Mouse (Mus musculus) cerebellum, adult (tissue): ENCODE measurements around the gene Ugt1a6b.
"Not testable (repeated sequence)": the region's sequence is repeated elsewhere in the genome, so short reads cannot be mapped to it uniquely, and the experiment has no call there.

Experiments
- ATAC-seq: cut with Nextera tagmentation; 2 replicates; pipeline ENCODE4 v1.9.2; 2017; ENCODE audit warnings: mild to moderate bottlenecking, moderate library complexity, mixed read lengths; ENCODE audit not compliant: insufficient number of reproducible peaks, low FRiP score, low TSS enrichment

Ugt1a6b gene

GRCm38 (mm10) chr1:88219054-88219453, 116.0 kb downstream of the Ugt1a6b start:
- ATAC-seq, result no peak

DNA sequence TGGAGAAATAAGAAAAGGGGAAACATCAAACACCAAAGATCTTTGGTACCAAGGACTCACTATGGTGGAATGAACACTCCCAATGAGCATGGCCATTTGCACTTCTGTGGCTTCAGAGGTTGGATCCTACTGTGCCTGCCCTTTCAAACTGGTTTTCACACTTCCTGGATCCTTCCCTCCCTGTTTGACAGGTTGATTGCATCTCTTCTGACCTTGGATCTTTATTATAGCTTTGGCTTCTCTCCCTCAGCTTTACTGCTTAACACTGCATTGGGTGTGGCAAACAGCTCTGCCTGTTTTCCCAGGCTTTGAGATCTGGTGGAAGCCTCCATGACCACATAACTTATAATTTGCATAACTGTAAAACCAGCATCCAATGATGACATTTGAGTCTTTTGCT, 117.3 kb downstream of the Ugt1a6b start:
- ATAC-seq, result no peak

GRCm38 (mm10) chr1:88222216-88222615, 119.2 kb downstream of the Ugt1a6b start:
- ATAC-seq, result no peak

- ATAC-seq, result not testable (repeated sequence)
Measured at GRCm38 (mm10) chr1:88223011-88223515, 120.0 kb downstream of the Ugt1a6b start.

GRCm38 (mm10) chr1:88223591-88223990, 120.5 kb downstream of the Ugt1a6b start:
- ATAC-seq, result no peak

DNA sequence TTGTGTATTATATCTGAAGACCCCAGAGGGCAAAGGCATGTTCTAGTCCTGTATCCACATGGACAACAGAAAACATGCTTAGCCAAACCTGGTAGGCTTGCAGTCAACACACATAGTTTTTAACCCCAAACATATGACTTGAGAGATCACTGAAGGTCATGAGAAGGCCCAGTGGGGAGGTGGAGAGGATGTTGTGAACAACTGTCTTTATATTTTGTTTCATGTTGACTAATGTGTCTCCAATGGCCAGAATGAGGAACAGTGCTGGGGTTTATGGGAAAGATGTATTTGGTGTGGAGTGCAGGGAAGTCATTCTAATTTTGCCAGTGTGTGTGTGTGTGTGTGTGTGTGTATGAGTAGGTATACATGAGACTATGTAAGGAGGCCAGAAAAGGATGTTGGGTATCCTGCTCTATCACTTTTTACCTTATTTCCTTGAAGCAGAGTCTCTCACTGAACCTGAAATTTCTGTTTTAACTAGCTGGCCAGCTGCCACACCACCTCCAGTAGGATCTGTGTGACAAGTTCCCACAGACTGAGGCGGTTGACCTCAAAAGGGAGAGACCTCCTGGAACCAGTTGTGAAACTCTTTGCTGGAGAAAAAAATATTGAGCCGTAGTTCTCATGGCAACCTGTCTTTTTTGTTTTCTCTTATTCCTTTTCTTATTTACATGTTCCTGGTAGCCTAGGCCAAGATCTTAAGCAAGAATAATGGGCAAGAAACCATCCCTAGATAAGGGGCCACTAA, 121.2 kb downstream of the Ugt1a6b start:
- ATAC-seq, result no peak

DNA sequence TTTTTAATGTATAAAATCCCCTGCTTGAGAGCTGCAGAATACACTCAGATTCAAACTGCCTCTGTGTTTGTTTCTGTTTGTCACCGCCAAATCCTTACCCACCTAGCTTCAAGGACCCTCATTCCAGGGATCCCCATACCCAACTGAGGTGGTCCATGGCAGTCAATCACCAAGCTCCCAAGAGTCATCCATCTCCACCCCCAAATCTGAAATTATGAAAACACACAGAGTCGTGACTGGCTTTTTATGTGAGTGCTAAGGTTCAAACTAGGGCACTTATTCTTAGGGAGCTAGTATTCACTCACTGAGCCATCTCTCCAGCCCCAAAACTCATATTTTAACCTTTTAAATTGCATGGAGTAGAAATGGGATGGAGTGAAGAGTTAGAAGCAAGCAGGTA, 122.2 kb downstream of the Ugt1a6b start:
- not testable (repeated sequence) for ATAC-seq

DNA sequence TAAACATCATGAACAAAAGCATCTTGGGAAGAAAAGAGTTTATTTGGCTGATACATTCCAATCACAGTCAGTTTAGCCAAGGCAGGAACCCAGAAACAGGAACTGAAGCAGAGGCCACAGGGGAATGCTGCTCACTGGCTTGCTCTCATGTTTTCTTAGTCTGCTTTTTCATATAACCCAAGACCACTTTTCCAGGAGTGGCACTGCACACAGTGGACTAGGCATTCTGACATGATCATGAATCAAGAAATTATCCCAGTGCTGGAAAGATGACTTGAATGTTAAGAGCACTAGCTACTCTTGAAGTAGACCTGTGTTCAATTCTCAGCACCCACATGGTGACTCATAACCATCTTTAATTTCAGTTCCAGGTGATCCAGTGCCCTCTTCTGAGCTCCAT, 122.7 kb downstream of the Ugt1a6b start:
- ATAC-seq, result no peak

GRCm38 (mm10) chr1:88226670-88227379, 123.8 kb downstream of the Ugt1a6b start, which contains the start of gene Mroh2a:
Mroh2a (plus strand) TSS chr1:88226986.
- no peak for ATAC-seq

- no peak for ATAC-seq
Measured at GRCm38 (mm10) chr1:88227482-88227881, 124.4 kb downstream of the Ugt1a6b start.

DNA sequence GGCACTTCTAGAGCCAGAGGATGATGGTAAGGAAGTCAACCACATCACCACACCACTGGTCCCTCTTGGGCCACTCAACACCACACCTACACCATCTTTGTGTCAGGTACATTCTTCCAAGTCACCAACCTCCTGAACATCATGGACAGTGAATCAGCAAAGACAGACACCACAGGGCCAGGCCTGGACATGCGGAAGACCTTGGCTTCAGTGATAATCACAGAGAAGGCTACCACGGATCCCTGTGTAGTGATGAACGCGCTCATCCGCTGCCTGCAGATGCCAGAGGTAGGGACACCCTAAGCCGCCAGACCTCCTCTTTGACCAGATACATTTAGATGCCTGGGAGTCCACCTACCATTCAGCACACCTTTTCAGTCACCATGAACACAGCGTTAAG, 125.1 kb downstream of the Ugt1a6b start:
- no peak for ATAC-seq

GRCm38 (mm10) chr1:88229566-88229965, 126.5 kb downstream of the Ugt1a6b start:
- no peak for ATAC-seq

GRCm38 (mm10) chr1:88229986-88230385, 126.9 kb downstream of the Ugt1a6b start:
- ATAC-seq, result no peak

- ATAC-seq, result no peak
Measured at GRCm38 (mm10) chr1:88230421-88230820, 127.4 kb downstream of the Ugt1a6b start.

DNA sequence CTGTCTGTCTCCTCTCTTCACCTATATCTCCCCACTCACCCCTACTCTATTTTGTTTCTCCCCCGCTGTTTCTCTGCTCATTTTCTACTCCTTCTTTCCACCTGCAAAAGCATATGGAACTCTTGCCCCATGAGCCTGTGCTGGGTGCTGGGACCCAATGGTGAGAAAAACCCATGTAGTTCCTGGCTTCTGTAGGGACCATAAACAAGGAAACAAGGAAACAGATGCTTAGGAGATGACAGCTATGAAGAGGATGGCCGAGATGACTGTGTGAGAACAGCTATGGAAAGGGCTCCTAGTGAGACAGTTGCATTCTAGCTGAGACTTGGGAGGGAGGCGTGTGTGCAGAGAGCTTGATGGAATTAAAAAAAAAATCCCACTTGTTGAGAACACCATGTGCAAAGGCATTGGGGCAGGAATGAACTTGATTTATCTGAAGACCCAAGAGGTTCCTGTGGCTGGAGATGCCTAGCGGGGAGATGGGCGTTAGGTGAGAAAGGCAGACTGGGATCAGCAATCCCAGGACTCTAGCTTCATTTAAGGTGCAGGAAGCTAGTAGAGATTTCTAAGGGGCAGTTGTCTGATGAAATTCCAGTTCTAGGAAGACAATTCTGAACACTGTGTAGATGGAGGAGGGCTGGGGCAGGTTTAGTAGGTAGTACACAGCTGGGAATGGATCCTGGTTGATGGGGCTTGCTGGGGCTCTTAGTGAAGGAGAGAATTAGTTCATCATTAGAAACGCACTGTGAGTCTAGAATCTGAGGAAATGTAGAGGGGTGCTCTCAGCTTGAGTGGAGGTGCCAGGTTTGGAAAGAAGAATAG, 128.1 kb downstream of the Ugt1a6b start:
- no peak for ATAC-seq

- ATAC-seq, result no peak
Measured at GRCm38 (mm10) chr1:88231803-88232499, 128.9 kb downstream of the Ugt1a6b start.

GRCm38 (mm10) chr1:88232664-88233380, 129.8 kb downstream of the Ugt1a6b start:
- ATAC-seq, result no peak

DNA sequence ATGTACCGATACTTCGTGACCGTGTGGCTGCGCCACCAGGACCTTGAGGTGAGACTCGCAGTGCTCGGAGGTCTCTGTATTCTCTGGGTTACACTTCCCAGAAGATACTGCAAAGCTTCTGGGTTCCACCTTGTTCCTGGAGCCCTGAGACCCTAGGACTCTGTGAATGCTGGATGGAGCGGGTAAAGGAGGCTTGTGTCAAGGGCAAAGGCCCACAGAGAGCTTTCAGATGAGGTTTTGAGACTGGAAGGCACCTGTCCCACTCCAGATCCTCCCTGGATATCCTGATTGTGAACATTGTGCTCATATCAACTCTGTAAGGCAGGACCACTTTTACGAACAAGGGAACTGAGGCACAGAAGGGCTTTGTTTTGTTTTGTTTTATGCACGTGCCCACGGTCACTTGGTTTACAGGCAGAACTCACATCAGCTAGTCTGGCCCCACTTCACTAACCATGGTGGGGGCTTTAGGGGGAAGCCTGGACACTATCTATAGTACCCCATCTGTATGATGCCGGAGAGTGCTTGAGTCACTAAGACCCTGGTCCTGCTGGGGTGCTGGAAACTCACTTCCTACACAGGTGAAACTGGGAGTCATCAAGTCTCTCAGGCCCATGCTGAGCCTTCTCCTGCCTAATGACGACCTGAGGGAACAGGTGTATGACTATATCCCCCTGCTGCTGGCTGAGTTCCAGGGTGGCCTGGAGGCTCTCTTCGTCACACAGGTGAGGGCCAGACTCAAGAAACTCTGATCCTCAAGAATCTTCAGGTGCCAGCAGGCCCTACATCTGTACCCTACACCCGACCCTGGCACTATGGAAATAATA, 130.6 kb downstream of the Ugt1a6b start:
- no peak for ATAC-seq

GRCm38 (mm10) chr1:88234248-88234610, 131.2 kb downstream of the Ugt1a6b start:
- ATAC-seq, result no peak
